Mouse (Mus musculus): ENCODE measurements around the gene Zic5. TPM values are rescaled to one million over a fixed set of nuclear protein-coding genes. Genes with fewer than 3 reads are reported as not detected.

The Zic5 gene
- polyA plus RNA-seq, 1 experiment from 2014 or later: 0.06 TPM

GRCm38 (mm10) chr14:122412841-122413541, 52.5 kb downstream of the Zic5 start:
- Histone ChIP-seq H3K36me3 (ENCODE audit: insufficient read depth, low read length) (no peaks in the 10 kb centered on the region), H3K27ac (ENCODE audit: low read length) (no peak overlapping the region), H3K4me1 (ENCODE audit: insufficient read depth, low read length) (no peaks in the 10 kb centered on the region), H3K9ac (replicated peaks; ENCODE audit: low read length) (no peak overlapping the region), H3K27me3 (ENCODE audit: insufficient read depth, low read length) (peaks cover 26% of the 10 kb centered on the region), H3K9me3 (ENCODE audit: low read length) (no peaks in the 10 kb centered on the region), H3K4me3 (ENCODE audit: low read length) (no peak overlapping the region), H3K4me2 (replicated peaks; ENCODE audit: low read depth, low read length) (no peak overlapping the region)
- WGBS: 48% methylated on average over 2 of the region's 2 CpGs
- ATAC-seq (ENCODE audit: low FRiP score, low TSS enrichment): no peak

Other genes starting within 250 kb of the Zic5 start
- gene Gm5089, start 14.6 kb downstream of the Zic5 start, polyA plus RNA-seq (2015; fragmentation: Nextera tagmentation; extraction: Ambion mirVana): not detected in 2 replicates
- not detected in 2 replicates for gene Zic2, start 9.8 kb upstream of the Zic5 start, polyA plus RNA-seq (2015; fragmentation: Nextera tagmentation; extraction: Ambion mirVana)
- gene Gm10837, start 24.9 kb upstream of the Zic5 start, polyA plus RNA-seq (2015; fragmentation: Nextera tagmentation; extraction: Ambion mirVana): not detected in 2 replicates
- gene Pcca, start 68.6 kb upstream of the Zic5 start, polyA plus RNA-seq (2015; fragmentation: Nextera tagmentation; extraction: Ambion mirVana): 29.7 and 30.7 TPM in 2 replicates

Measured in kidney, embryonic 16.5 days (tissue).